Mouse (Mus musculus): ENCODE measurements around the gene Fads3.

- no peak for TF ChIP-seq CTCF (IDR thresholded peaks at IDR 0.05; ENCODE audit: control insufficient read depth, insufficient read depth, low read length)
- no peak for TF ChIP-seq POLR2A (IDR thresholded peaks at IDR 0.05; ENCODE audit: borderline replicate concordance, control insufficient read depth, low read depth, low read length)
Observed at GRCm38 (mm10) chr19:10012827-10013278, 28.5 kb upstream of the Fads3 start.
